Mouse (Mus musculus) embryonic facial prominence, embryonic 15.5 days (tissue): ENCODE measurements around the gene Mst1r. TPM values are rescaled to one million over a fixed set of nuclear protein-coding genes. Genes with fewer than 3 reads are reported as not detected.
A peak's percentile ranks its signal among the peaks of the same experiment; 100 is the strongest.

Experiments used
- ATAC-seq: fragments of 200-750 bp; cut with Nextera tagmentation; 2 replicates; pipeline ENCODE4 v1.8.0; 2017; ENCODE audit warnings: low read depth, moderate TSS enrichment; ENCODE audit not compliant: insufficient number of reproducible peaks, low FRiP score, low TSS enrichment
- H3K27ac ChIP-seq: fragments of 300-500 bp; sonication (generic); replicated peaks from 2 replicates; pipeline ENCODE4 v1.5.1; 2015; ENCODE audit warnings: mild to moderate bottlenecking, inconsistent platforms
- H3K27me3 ChIP-seq: fragments of 300-500 bp; sonication (generic); 2 replicates; pipeline ENCODE4 v1.6.1; 2015; ENCODE audit warnings: inconsistent platforms
- H3K36me3 ChIP-seq: fragments of 300-500 bp; sonication (generic); 2 replicates; pipeline ENCODE4 v1.6.1; 2015; ENCODE audit warnings: mild to moderate bottlenecking, inconsistent platforms
- H3K4me1 ChIP-seq: fragments of 300-500 bp; sonication (generic); 2 replicates; pipeline ENCODE4 v1.6.1; 2015; ENCODE audit warnings: inconsistent platforms
- H3K4me2 ChIP-seq: fragments of 300-500 bp; sonication (generic); replicated peaks from 2 replicates; pipeline ENCODE4 v1.6.1; 2015; ENCODE audit warnings: mild to moderate bottlenecking, inconsistent platforms
- H3K4me3 ChIP-seq: fragments of 300-500 bp; sonication (generic); replicated peaks from 2 replicates; pipeline ENCODE4 v1.5.1; 2015; ENCODE audit warnings: mild to moderate bottlenecking, inconsistent platforms
- H3K9ac ChIP-seq: fragments of 300-500 bp; sonication (generic); 2 replicates; pipeline ENCODE4 v1.6.1; 2015; ENCODE audit warnings: inconsistent platforms
- H3K9me3 ChIP-seq: fragments of 300-500 bp; sonication (generic); replicated peaks from 2 replicates; pipeline ENCODE4 v1.6.1; 2016; ENCODE audit warnings: inconsistent platforms
- WGBS: fragments of 180-500 bp; shearing (Covaris S2); methylation state at CpG from one replicate; pipeline ENCODE4 v1.1.7; 2015; 5-methylcytosine and 5-hydroxymethylcytosine counted together
- polyA plus RNA-seq: library from polyadenylated mRNA; unstranded; fragments of >200 nt; fragmentation: Nextera tagmentation; extraction: Ambion mirVana; gene quantifications from 2 replicates; pipeline ENCODE4 v1.2.1, GENCODE M21; 2015

Mst1r gene
- polyA plus RNA-seq, result 7.4 and 7.7 TPM in 2 replicates

GRCm38 (mm10) chr9:107906252-107906966, at the start of gene Mst1r:
Gene Mst1r, plus strand, starts transcription at chr9:107906873.
- peak within 1 kb of the TSS; percentile 45 for H3K9ac ChIP-seq
- peak; percentile 88 for ATAC-seq
- peaks cover 57% of the 10 kb centered on the region for H3K4me1 ChIP-seq
- H3K36me3 ChIP-seq, result peaks cover 10% of the 10 kb centered on the region
- no peaks in the 10 kb centered on the region for H3K27me3 ChIP-seq
- WGBS, result 15% methylated on average over 19 of the region's 19 CpGs
- H3K9me3 ChIP-seq, result no peaks in the 10 kb centered on the region
- H3K27ac ChIP-seq, result peak within 1 kb of the TSS; percentile 81
- peak within 1 kb of the TSS; percentile 78 for H3K4me2 ChIP-seq
- peak within 1 kb of the TSS; percentile 54 for H3K4me3 ChIP-seq

- Histone ChIP-seq H3K9ac (no peak overlapping the region), H3K27ac (no peak overlapping the region), H3K36me3 (peaks cover 23% of the 10 kb centered on the region; the same call in 1 of the 2 replicates), H3K9me3 (no peaks in the 10 kb centered on the region), H3K4me1 (no peaks in the 10 kb centered on the region), H3K4me3 (no peak overlapping the region), H3K27me3 (no peaks in the 10 kb centered on the region), H3K4me2 (no peak overlapping the region)
- 90% methylated on average over 3 of the region's 3 CpGs for WGBS
- no peak for ATAC-seq
Observed at GRCm38 (mm10) chr9:107858343-107858742, 48.3 kb upstream of the Mst1r start.

GRCm38 (mm10) chr9:107864493-107864892, 42.2 kb upstream of the Mst1r start:
- H3K27ac ChIP-seq, result no peak overlapping the region
- H3K36me3 ChIP-seq, result peaks cover 12% of the 10 kb centered on the region; the same call in 1 of the 2 replicates
- ATAC-seq, result no peak
- H3K4me1 ChIP-seq, result no peaks in the 10 kb centered on the region
- 80% methylated on average over 1 of the region's 1 CpGs for WGBS
- no peak overlapping the region for H3K4me2 ChIP-seq
- no peak overlapping the region for H3K9ac ChIP-seq
- H3K4me3 ChIP-seq, result no peak overlapping the region
- H3K27me3 ChIP-seq, result no peaks in the 10 kb centered on the region
- H3K9me3 ChIP-seq, result no peaks in the 10 kb centered on the region

GRCm38 (mm10) chr9:107866081-107866480, 40.6 kb upstream of the Mst1r start:
- Histone ChIP-seq H3K9me3 (no peaks in the 10 kb centered on the region), H3K9ac (no peak overlapping the region), H3K36me3 (peaks cover 8% of the 10 kb centered on the region; the same call in 1 of the 2 replicates), H3K27ac (no peak overlapping the region), H3K4me1 (0 out of 2 replicates have a peak, but pooled peaks cover under 1% of the 10 kb centered on the region), H3K27me3 (no peaks in the 10 kb centered on the region), H3K4me3 (no peak overlapping the region), H3K4me2 (no peak overlapping the region)
- no peak for ATAC-seq
- WGBS, result 95% methylated on average over 2 of the region's 2 CpGs

- H3K27me3 ChIP-seq, result no peaks in the 10 kb centered on the region
- WGBS, result under 1% methylated on average over 80 of the region's 80 CpGs
- 0 out of 2 replicates have a peak, but pooled peaks cover 3% of the 10 kb centered on the region for H3K36me3 ChIP-seq
- peak overlapping the region; percentile 96 for H3K27ac ChIP-seq
- ATAC-seq, result peak; percentile 99
- H3K4me3 ChIP-seq, result peak overlapping the region; percentile 73
- peak overlapping the region; percentile 68 for H3K4me2 ChIP-seq
- peak overlapping the region; percentile 96 for H3K9ac ChIP-seq
- peaks cover 13% of the 10 kb centered on the region for H3K4me1 ChIP-seq
- H3K9me3 ChIP-seq, result no peaks in the 10 kb centered on the region
Observed at GRCm38 (mm10) chr9:107872350-107873098, 34.1 kb upstream of the Mst1r start.

- no peak for ATAC-seq
- no peaks in the 10 kb centered on the region for H3K9me3 ChIP-seq
- WGBS, result 8% methylated on average over 14 of the region's 14 CpGs
- H3K36me3 ChIP-seq, result 0 out of 2 replicates have a peak, but pooled peaks cover 3% of the 10 kb centered on the region
- H3K4me3 ChIP-seq, result peak within 1 kb of the TSS; percentile 73
- peak within 1 kb of the TSS; percentile 68 for H3K4me2 ChIP-seq
- no peaks in the 10 kb centered on the region for H3K27me3 ChIP-seq
- peak within 1 kb of the TSS; percentile 96 for H3K27ac ChIP-seq
- H3K9ac ChIP-seq, result peak within 1 kb of the TSS; percentile 96
- H3K4me1 ChIP-seq, result peaks cover 13% of the 10 kb centered on the region
Observed at GRCm38 (mm10) chr9:107873137-107873536, 33.5 kb upstream of the Mst1r start, which contains the start of gene Rbm6. Gene Rbm6, minus strand, starts transcription at chr9:107873237.

GRCm38 (mm10) chr9:107880411-107880810, 26.3 kb upstream of the Mst1r start:
- H3K27ac ChIP-seq, result no peak overlapping the region
- no peaks in the 10 kb centered on the region for H3K36me3 ChIP-seq
- no peaks in the 10 kb centered on the region for H3K4me1 ChIP-seq
- no peak for ATAC-seq
- H3K4me2 ChIP-seq, result no peak overlapping the region
- no peak overlapping the region for H3K9ac ChIP-seq
- H3K9me3 ChIP-seq, result no peaks in the 10 kb centered on the region
- 45% methylated on average over 4 of the region's 4 CpGs for WGBS
- H3K4me3 ChIP-seq, result no peak overlapping the region
- H3K27me3 ChIP-seq, result no peaks in the 10 kb centered on the region

- H3K9ac ChIP-seq, result peak within 1 kb of the TSS; percentile 82
- no peaks in the 10 kb centered on the region for H3K36me3 ChIP-seq
- peak within 1 kb of the TSS; percentile 82 for H3K4me3 ChIP-seq
- no peaks in the 10 kb centered on the region for H3K9me3 ChIP-seq
- peak within 1 kb of the TSS; percentile 77 for H3K27ac ChIP-seq
- ATAC-seq, result peak; percentile 95
- peaks cover 21% of the 10 kb centered on the region for H3K4me1 ChIP-seq
- 0 out of 2 replicates have a peak, but pooled peaks cover 6% of the 10 kb centered on the region for H3K27me3 ChIP-seq
- under 1% methylated on average over 28 of the region's 28 CpGs for WGBS
- peak within 1 kb of the TSS; percentile 78 for H3K4me2 ChIP-seq
Observed at GRCm38 (mm10) chr9:107887804-107888266, 18.8 kb upstream of the Mst1r start, which contains the start of gene Mon1a. Gene Mon1a, plus strand, starts transcription at chr9:107888151.

GRCm38 (mm10) chr9:107888267-107888850, 18.3 kb upstream of the Mst1r start:
- peak; percentile 72 for ATAC-seq
- Histone ChIP-seq H3K36me3 (no peaks in the 10 kb centered on the region), H3K4me2 (peak overlapping the region; percentile 78), H3K4me1 (peaks cover 21% of the 10 kb centered on the region), H3K4me3 (peak overlapping the region; percentile 82), H3K9me3 (no peaks in the 10 kb centered on the region), H3K9ac (peak overlapping the region; percentile 82), H3K27me3 (0 out of 2 replicates have a peak, but pooled peaks cover 6% of the 10 kb centered on the region), H3K27ac (peak overlapping the region; percentile 77)
- WGBS, result under 1% methylated on average over 18 of the region's 18 CpGs

GRCm38 (mm10) chr9:107890260-107890659, 16.4 kb upstream of the Mst1r start:
- 74% methylated on average over 6 of the region's 6 CpGs for WGBS
- H3K27ac ChIP-seq, result peak overlapping the region; percentile 51; the same call in 1 of the 2 replicates
- 0 out of 2 replicates have a peak overlapping the region, but pooled peaks have one; percentile 10 for H3K4me2 ChIP-seq
- no peak overlapping the region for H3K9ac ChIP-seq
- H3K9me3 ChIP-seq, result no peaks in the 10 kb centered on the region
- no peak for ATAC-seq
- H3K4me3 ChIP-seq, result 0 out of 2 replicates have a peak overlapping the region, but pooled peaks have one; percentile 4
- no peaks in the 10 kb centered on the region for H3K36me3 ChIP-seq
- 0 out of 2 replicates have a peak, but pooled peaks cover 6% of the 10 kb centered on the region for H3K27me3 ChIP-seq
- peaks cover 21% of the 10 kb centered on the region for H3K4me1 ChIP-seq
